Mouse (Mus musculus) lung, postnatal 0 days (tissue): ENCODE results near the gene Fam149a. TPM values are rescaled to one million over a fixed set of nuclear protein-coding genes. Genes with fewer than 3 reads are reported as not detected.

Experiments
- ATAC-seq: fragments of 200-750 bp; cut with Nextera tagmentation; 2 replicates; pipeline ENCODE4 v1.8.0; 2017; ENCODE audit warnings: moderate library complexity
- DNase-seq: peaks from one replicate; pipeline ENCODE4 v3.0.0-alpha.2; 2016; ENCODE audit warnings: low spot score
- H3K27ac ChIP-seq: fragments of 300-500 bp; sonication (generic); 2 replicates; pipeline ENCODE4 v1.5.1; 2014; ENCODE audit warnings: antibody characterized with exemption, mild to moderate bottlenecking, low read length, mixed read lengths
- H3K27me3 ChIP-seq: fragments of 300-500 bp; sonication (generic); replicated peaks from 2 replicates; pipeline ENCODE4 v1.6.1; 2014; ENCODE audit warnings: low read length, mixed read lengths; ENCODE audit not compliant: insufficient read depth
- H3K36me3 ChIP-seq: fragments of 300-500 bp; sonication (generic); 2 replicates; pipeline ENCODE4 v1.6.1; 2014; ENCODE audit warnings: low read length, mixed read lengths; ENCODE audit not compliant: insufficient read depth
- H3K4me1 ChIP-seq: fragments of 300-500 bp; sonication (generic); 2 replicates; pipeline ENCODE4 v1.6.1; 2014; ENCODE audit warnings: antibody characterized with exemption, low read depth, low read length, mixed read lengths; ENCODE audit not compliant: insufficient read depth
- H3K4me2 ChIP-seq: fragments of 300-500 bp; sonication (generic); replicated peaks from 2 replicates; pipeline ENCODE4 v1.6.1; 2014; ENCODE audit warnings: low read depth, mild to moderate bottlenecking, low read length, moderate library complexity, mixed read lengths
- H3K4me3 ChIP-seq: fragments of 300-500 bp; sonication (generic); 2 replicates; pipeline ENCODE4 v1.5.1; 2014; ENCODE audit warnings: low read depth, low read length
- H3K9ac ChIP-seq: fragments of 300-500 bp; sonication (generic); replicated peaks from 2 replicates; pipeline ENCODE4 v1.6.1; 2014; ENCODE audit warnings: low read depth, mild to moderate bottlenecking
- H3K9me3 ChIP-seq: fragments of 300-500 bp; sonication (generic); 2 replicates; pipeline ENCODE4 v1.6.1; 2016; ENCODE audit warnings: low read length, mixed read lengths
- CTCF ChIP-seq: IDR thresholded peaks from 2 replicates; pipeline ENCODE4 v1.5.1; 2016; ENCODE audit warnings: antibody characterized with exemption, mild to moderate bottlenecking
- EP300 ChIP-seq: IDR thresholded peaks from 2 replicates; pipeline ENCODE4 v1.6.1; 2016; ENCODE audit warnings: antibody characterized with exemption, mild to moderate bottlenecking, control low read depth
- WGBS: fragments of 180-500 bp; shearing (Covaris S2); extraction: QIAGEN DNeasy Blood & Tissue Kit; methylation state at CpG from one replicate; pipeline ENCODE4 v1.1.7; 2014; 5-methylcytosine and 5-hydroxymethylcytosine counted together
- polyA plus RNA-seq: library from polyadenylated mRNA; unstranded; fragments of >200 nt; fragmentation: Nextera tagmentation; extraction: Ambion mirVana; gene quantifications from 2 replicates; pipeline ENCODE4 v1.2.1, GENCODE M21; 2015

Gene Fam149a
- polyA plus RNA-seq, 1 experiment from 2014 or later, result 8.4 TPM

DNA sequence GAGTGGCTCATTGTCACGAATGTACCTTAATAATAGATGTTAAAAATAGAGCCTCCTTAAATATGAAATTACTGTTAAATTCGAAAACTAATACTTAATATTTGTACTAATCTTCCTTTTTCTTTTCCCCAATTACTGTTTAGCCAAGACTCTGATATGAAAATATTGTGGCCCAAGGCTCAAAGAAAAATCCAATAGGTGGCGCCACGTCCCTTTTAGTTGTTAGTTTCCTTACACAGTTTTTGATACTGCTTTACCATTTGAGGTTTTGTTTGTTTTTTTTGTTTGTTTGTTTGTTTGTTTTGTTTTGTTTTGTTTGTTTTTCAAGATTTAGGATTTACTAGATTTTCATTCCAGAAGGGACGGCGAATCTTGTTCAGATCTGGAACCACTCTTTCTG, 19.8 kb downstream of the Fam149a start:
- ATAC-seq (no peak), DNase-seq (peak; percentile 16)
- H3K9me3 ChIP-seq, result no peaks in the 10 kb centered on the region
- H3K9ac ChIP-seq, result no peak overlapping the region
- 61% methylated on average over 6 of the region's 6 CpGs for WGBS
- TF ChIP-seq CTCF (peak; percentile 50), EP300 (no peak)
- no peak overlapping the region for H3K4me2 ChIP-seq
- H3K36me3 ChIP-seq, result no peaks in the 10 kb centered on the region
- H3K4me1 ChIP-seq, result no peaks in the 10 kb centered on the region
- H3K27ac ChIP-seq, result no peak overlapping the region
- no peak overlapping the region for H3K4me3 ChIP-seq
- no peaks in the 10 kb centered on the region for H3K27me3 ChIP-seq

DNA sequence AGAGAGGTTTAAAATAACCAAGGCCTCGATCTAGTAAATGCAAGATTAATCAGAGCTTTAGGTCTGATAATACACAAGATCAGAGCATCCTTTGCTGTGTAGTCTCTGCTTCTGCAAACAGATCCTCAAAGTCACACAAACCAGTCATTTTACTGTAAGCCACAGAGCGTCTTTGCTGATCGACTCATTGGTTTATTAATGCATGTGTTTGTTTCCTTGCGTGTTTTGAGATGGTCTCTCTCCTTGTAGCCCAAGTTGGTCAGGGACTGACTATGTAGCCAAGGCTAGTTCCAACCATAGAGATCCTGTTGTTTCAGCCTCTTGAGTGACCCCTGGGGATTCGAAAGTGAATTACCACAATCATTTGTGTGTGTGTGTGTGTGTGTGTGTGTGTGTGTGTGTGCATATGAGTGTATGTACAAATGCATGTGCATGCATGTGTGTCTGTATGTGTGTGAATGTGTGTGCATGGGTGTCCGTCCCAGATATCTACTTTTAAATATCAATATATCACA, 22.9 kb downstream of the Fam149a start:
- DNase-seq (no peak), ATAC-seq (no peak)
- H3K4me1 ChIP-seq, result no peaks in the 10 kb centered on the region
- TF ChIP-seq CTCF, result peak; percentile 45
- TF ChIP-seq EP300, result no peak
- H3K9me3 ChIP-seq, result no peaks in the 10 kb centered on the region
- no peak overlapping the region for H3K27ac ChIP-seq
- no peaks in the 10 kb centered on the region for H3K36me3 ChIP-seq
- H3K27me3 ChIP-seq, result no peaks in the 10 kb centered on the region
- WGBS, result 76% methylated on average over 6 of the region's 6 CpGs
- H3K9ac ChIP-seq, result no peak overlapping the region
- H3K4me3 ChIP-seq, result 0 out of 2 replicates have a peak overlapping the region, but pooled peaks have one; percentile 62
- H3K4me2 ChIP-seq, result peak overlapping the region; percentile 96

DNA sequence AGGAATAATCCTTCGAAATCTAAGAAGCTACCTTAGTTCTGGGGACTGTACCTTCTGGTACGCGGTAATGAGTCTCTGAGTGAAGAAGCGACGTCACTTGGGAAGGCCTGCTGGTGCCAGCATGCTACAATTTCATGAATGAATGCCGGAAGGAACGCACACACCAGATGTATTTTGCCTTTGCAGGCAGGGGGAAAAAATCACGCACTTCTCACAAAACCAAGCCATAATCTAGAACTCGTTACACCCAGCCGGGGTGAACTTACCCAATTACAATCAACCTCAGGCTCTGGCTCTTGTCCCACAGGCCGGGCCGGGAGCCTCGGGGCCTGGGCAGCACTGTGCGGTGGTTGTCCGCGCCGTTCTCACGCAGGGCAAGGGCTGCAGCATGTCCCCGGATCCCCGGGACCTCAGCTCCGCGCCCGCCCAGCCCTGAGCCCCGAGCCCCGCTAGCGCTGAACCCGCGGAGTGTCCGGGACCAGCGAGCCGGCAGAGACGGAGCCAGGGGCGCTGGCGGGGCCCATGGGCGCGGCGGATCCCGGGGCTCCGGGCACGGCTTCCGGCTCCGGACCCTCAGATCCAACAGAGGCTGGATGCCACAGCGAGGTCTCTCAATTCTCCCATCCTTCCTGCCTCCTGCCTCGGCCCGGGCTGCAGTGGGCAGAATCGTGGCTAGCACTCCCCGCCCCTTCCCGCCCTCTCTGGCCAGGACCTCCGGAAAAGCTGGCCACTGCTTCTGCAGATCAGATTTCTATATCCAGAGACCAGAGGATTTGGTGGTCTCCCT, 23.8 kb downstream of the Fam149a start:
- H3K4me2 ChIP-seq, result peak overlapping the region; percentile 96
- no peaks in the 10 kb centered on the region for H3K4me1 ChIP-seq
- ATAC-seq (peak; percentile 78), DNase-seq (peak; percentile 32)
- no peak overlapping the region for H3K27ac ChIP-seq
- WGBS, result 4% methylated on average over 49 of the region's 49 CpGs
- H3K4me3 ChIP-seq, result peak overlapping the region; percentile 62
- no peaks in the 10 kb centered on the region for H3K36me3 ChIP-seq
- no peaks in the 10 kb centered on the region for H3K27me3 ChIP-seq
- peak overlapping the region; percentile 58 for H3K9ac ChIP-seq
- no peak for TF ChIP-seq CTCF
- no peak for TF ChIP-seq EP300
- H3K9me3 ChIP-seq, result no peaks in the 10 kb centered on the region

DNA sequence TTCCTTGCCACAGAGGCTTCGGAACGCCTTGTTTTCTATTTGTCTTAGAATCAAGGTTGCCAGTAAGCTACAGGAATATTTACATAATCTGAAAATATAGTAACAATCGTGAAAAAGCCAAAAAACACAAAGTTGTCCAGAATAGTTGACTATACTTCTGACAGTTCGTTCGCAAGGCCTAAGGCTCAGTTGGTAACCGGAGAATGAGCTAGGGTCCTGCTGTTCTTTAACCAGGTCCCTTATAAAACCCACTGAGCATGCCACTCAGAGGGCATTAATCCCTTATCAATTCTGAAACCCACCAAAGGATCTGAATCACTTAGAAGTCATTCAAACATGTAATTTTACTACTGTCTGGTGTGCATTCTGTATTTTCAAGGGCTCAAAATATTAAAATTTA, 26.3 kb downstream of the Fam149a start:
- no peak overlapping the region for H3K9ac ChIP-seq
- H3K36me3 ChIP-seq, result no peaks in the 10 kb centered on the region
- ATAC-seq (no peak), DNase-seq (no peak)
- no peaks in the 10 kb centered on the region for H3K4me1 ChIP-seq
- no peak overlapping the region for H3K4me2 ChIP-seq
- no peak overlapping the region for H3K4me3 ChIP-seq
- WGBS, result 84% methylated on average over 6 of the region's 6 CpGs
- no peaks in the 10 kb centered on the region for H3K9me3 ChIP-seq
- H3K27ac ChIP-seq, result no peak overlapping the region
- no peak for TF ChIP-seq CTCF
- no peak for TF ChIP-seq EP300
- no peaks in the 10 kb centered on the region for H3K27me3 ChIP-seq

DNA sequence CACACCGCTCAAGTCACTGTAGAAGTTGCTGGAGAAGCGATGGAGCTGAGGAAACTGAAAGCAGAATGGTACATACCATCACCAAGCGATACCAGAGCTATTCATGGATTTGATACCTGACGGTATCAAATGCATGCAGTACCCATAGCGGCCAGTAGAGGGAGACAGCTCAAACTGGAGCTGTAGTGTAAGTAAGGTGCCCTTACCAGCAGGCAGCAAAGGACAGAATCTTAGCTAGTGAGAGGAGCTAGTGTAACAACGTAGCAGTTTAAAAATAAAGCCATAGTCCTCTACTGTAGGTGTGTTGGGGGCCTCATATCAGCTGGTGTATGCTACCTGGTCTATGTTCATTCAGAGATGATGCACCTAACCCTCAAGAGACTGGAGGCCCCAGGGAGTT, 37.1 kb downstream of the Fam149a start:
- Histone ChIP-seq H3K4me1 (no peaks in the 10 kb centered on the region), H3K4me2 (no peak overlapping the region), H3K27me3 (no peaks in the 10 kb centered on the region), H3K36me3 (no peaks in the 10 kb centered on the region), H3K4me3 (no peak overlapping the region), H3K9ac (no peak overlapping the region), H3K27ac (no peak overlapping the region), H3K9me3 (no peaks in the 10 kb centered on the region)
- WGBS, result 13% methylated on average over 6 of the region's 6 CpGs
- DNase-seq (peak; percentile 79), ATAC-seq (peak; percentile 59)
- TF ChIP-seq CTCF (peak; percentile 99), EP300 (no peak)

DNA sequence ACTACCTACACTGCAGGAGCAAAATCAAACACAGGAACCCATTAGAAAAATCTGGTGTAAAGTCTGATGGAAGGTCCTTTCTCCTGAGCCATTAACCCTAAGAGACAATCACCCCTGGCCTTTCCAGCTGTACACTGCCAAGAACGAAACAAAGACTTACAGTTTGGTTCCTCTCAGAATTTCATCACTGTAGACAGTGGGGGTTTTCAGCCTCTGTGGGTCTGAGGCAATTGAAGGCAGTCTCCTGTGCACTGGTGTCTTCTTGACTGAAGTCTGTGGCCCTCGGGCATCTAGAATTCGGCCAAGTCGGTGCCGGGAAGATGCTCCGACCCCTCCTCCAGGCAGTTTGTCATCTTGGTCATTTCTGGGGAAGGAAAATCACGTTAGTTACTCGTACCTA, 37.8 kb downstream of the Fam149a start:
- Histone ChIP-seq H3K36me3 (no peaks in the 10 kb centered on the region), H3K27ac (no peak overlapping the region), H3K4me2 (no peak overlapping the region), H3K4me3 (no peak overlapping the region), H3K4me1 (no peaks in the 10 kb centered on the region), H3K9me3 (no peaks in the 10 kb centered on the region), H3K9ac (no peak overlapping the region), H3K27me3 (no peaks in the 10 kb centered on the region)
- WGBS, result 88% methylated on average over 8 of the region's 8 CpGs
- no peak for TF ChIP-seq EP300
- TF ChIP-seq CTCF, result no peak
- ATAC-seq, result no peak
- no peak for DNase-seq
